Mouse (Mus musculus) kidney, embryonic 16.5 days (tissue): ENCODE data around the gene Nfkb2. TPM values are rescaled to one million over a fixed set of nuclear protein-coding genes. Genes with fewer than 3 reads are reported as not detected.

Experiments used
- ATAC-seq: fragments of 200-750 bp; cut with Nextera tagmentation; 2 replicates; pipeline ENCODE4 v1.8.0; 2017; ENCODE audit warnings: moderate TSS enrichment; ENCODE audit not compliant: low FRiP score, low TSS enrichment
- H3K27ac ChIP-seq: fragments of 300-500 bp; sonication (generic); 2 replicates; pipeline ENCODE4 v1.5.1; 2014; ENCODE audit warnings: low read length
- H3K27me3 ChIP-seq: fragments of 300-500 bp; sonication (generic); 2 replicates; pipeline ENCODE4 v1.6.1; 2014; ENCODE audit warnings: low read length, control low read depth, mixed read lengths; ENCODE audit not compliant: insufficient read depth
- H3K36me3 ChIP-seq: fragments of 300-500 bp; sonication (generic); 2 replicates; pipeline ENCODE4 v1.6.1; 2014; ENCODE audit warnings: low read length, control low read depth, mixed read lengths; ENCODE audit not compliant: insufficient read depth
- H3K4me1 ChIP-seq: fragments of 300-500 bp; sonication (generic); 2 replicates; pipeline ENCODE4 v1.6.1; 2014; ENCODE audit warnings: low read length, control low read depth, mixed read lengths; ENCODE audit not compliant: insufficient read depth
- H3K4me2 ChIP-seq: fragments of 300-500 bp; sonication (generic); replicated peaks from 2 replicates; pipeline ENCODE4 v1.6.1; 2014; ENCODE audit warnings: low read depth, low read length
- H3K4me3 ChIP-seq: fragments of 300-500 bp; sonication (generic); 2 replicates; pipeline ENCODE4 v1.5.1; 2014; ENCODE audit warnings: mild to moderate bottlenecking, low read length
- H3K9ac ChIP-seq: fragments of 300-500 bp; sonication (generic); replicated peaks from 2 replicates; pipeline ENCODE4 v1.6.1; 2014; ENCODE audit warnings: low read length
- H3K9me3 ChIP-seq: fragments of 300-500 bp; sonication (generic); 2 replicates; pipeline ENCODE4 v1.6.1; 2016; ENCODE audit warnings: low read length, control low read depth
- WGBS: fragments of 180-500 bp; shearing (Covaris S2); extraction: QIAGEN DNeasy Blood & Tissue Kit; methylation state at CpG from one replicate; pipeline ENCODE4 v1.1.7; 2014; 5-methylcytosine and 5-hydroxymethylcytosine counted together
- polyA plus RNA-seq: library from polyadenylated mRNA; unstranded; fragments of >200 nt; fragmentation: Nextera tagmentation; extraction: Ambion mirVana; gene quantifications from 2 replicates; pipeline ENCODE4 v1.2.1, GENCODE M21; 2015

Nfkb2 gene
- polyA plus RNA-seq, 1 experiment from 2014 or later: 11.5 TPM

DNA sequence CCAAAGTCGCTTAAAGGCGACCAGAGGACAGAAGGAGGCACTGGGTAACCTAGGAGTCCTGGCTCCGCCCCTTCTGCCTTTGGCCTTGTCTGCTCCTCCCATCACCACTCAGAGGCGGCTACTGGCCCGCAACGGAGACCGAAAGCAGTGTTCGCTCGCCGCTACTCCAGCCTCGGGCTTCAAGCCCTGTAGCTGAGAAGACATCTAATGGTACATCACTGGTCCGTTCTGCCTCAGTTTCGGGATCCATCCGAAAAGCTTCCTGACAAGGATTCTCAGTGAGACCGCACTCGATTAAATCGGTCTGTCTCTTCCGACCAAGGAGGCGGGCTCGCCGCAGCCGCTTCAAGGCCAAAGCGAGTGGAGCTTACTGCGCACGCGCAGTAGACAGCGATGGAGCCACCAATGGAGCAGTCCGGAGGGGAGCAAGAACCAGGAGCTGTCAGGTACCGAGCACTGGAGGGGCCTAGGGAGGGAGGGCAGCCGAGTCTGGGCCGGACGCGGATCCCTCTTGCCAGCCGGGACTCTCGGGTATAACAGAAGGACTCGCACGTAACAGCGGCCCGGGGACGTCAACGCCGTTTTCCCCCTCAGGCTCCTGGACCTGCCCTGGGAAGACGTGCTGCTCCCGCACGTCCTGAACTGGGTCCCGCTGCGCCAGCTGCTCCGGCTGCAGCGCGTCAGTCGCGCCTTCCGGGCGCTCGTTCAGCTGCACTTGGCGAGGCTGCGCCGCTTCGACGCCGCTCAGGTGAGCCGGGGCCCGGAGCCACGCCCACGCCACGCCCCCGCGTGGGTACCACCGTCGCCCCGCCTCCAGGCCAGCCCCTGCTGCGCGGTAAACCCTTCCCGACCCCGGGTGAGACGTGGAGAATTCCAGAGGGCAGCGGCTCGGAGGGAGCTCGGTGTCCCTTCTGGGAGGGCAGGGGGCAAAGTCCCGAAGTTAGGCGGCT is 24.2 kb downstream of the Nfkb2 start, which contains the start of gene Fbxl15:
Fbxl15 (plus strand) TSS at position 104 of the 950 bp plus-strand sequence.
- Histone ChIP-seq H3K4me1 (peaks cover 25% of the 10 kb centered on the region), H3K9ac (peak within 1 kb of the TSS; percentile 80), H3K27me3 (peaks cover 41% of the 10 kb centered on the region), H3K4me2 (peak within 1 kb of the TSS; percentile 99), H3K27ac (peak within 1 kb of the TSS; percentile 94), H3K36me3 (peaks cover 15% of the 10 kb centered on the region), H3K4me3 (peak within 1 kb of the TSS; percentile 72), H3K9me3 (no peaks in the 10 kb centered on the region)
- peak; percentile 92 for ATAC-seq
- WGBS: under 1% methylated on average over 78 of the region's 81 CpGs

DNA sequence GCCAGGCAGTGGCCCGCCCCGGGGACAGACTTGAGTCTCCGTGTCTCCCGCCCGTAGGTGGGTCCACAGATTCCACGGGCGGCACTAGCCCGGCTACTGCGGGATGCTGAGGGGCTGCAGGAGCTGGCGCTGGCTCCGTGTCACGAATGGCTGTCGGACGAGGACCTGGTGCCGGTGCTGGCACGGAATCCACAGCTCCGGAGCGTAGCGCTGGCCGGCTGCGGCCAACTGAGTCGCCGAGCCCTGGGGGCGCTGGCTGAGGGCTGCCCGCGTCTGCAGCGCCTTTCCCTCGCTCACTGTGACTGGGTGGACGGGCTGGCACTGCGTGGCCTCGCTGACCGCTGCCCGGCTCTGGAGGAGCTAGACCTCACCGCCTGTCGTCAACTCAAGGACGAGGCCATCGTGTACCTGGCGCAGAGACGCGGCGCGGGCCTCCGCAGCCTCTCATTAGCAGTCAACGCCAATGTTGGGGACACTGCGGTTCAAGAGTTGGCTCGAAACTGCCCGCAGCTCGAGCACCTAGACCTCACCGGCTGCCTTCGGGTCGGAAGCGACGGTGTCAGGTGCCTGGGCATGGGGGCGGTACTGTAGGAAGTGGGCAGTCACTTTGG is 25.0 kb downstream of the Nfkb2 start:
- Histone ChIP-seq H3K9me3 (no peaks in the 10 kb centered on the region), H3K27ac (peak overlapping the region; percentile 94), H3K4me1 (peaks cover 25% of the 10 kb centered on the region), H3K4me3 (peak overlapping the region; percentile 72), H3K36me3 (peaks cover 15% of the 10 kb centered on the region), H3K4me2 (peak overlapping the region; percentile 99), H3K9ac (peak overlapping the region; percentile 80), H3K27me3 (peaks cover 35% of the 10 kb centered on the region)
- 0 out of 2 replicates have a peak, but pooled peaks have one; percentile 2 for ATAC-seq
- under 1% methylated on average over 54 of the region's 54 CpGs for WGBS

DNA sequence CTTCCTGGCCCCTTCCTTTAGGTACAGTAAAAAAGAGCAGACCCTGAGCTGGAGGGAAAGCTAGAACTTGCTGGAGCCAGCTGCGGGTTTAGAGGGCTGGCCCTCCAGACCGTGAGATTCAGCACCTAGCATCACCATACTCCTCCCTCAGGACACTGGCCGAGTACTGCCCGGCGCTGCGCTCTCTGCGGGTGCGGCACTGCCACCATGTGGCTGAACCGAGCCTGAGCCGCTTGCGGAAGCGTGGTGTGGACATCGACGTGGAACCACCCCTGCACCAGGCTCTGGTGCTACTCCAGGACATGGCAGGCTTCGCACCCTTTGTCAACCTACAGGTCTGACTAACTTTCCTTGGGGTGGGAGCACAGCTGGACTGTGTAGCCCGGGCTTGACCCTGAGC is 25.8 kb downstream of the Nfkb2 start:
- peak; percentile 18 for ATAC-seq
- peak overlapping the region; percentile 99 for H3K4me2 ChIP-seq
- H3K36me3 ChIP-seq: peaks cover 15% of the 10 kb centered on the region
- no peaks in the 10 kb centered on the region for H3K9me3 ChIP-seq
- no peak overlapping the region for H3K4me3 ChIP-seq
- H3K4me1 ChIP-seq: peaks cover 25% of the 10 kb centered on the region
- 5% methylated on average over 16 of the region's 16 CpGs for WGBS
- H3K27me3 ChIP-seq: peaks cover 27% of the 10 kb centered on the region
- H3K27ac ChIP-seq: no peak overlapping the region
- no peak overlapping the region for H3K9ac ChIP-seq

DNA sequence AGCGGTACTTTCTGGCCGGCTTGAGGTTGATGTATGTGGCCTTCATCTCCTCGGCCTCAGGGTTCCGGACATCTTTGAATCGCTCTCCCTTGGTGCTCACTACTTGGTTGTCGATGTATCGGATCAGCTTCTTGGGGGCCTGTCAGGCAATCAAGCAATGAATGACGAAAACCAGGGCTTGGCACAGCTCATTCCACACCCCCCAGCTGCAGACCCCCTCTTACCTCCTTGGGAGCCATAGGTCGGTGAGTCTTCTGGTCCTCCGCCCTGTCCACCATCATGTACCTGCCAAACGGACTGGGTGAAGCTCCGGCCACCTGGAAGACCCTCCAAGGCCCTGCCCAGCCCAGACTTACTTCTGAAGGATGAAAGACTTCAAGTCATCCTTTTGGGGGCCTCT is 26.6 kb downstream of the Nfkb2 start:
- Histone ChIP-seq H3K9me3 (no peaks in the 10 kb centered on the region), H3K4me2 (no peak overlapping the region), H3K4me1 (peaks cover 25% of the 10 kb centered on the region), H3K4me3 (no peak overlapping the region), H3K27me3 (peaks cover 19% of the 10 kb centered on the region), H3K36me3 (peaks cover 15% of the 10 kb centered on the region), H3K9ac (no peak overlapping the region), H3K27ac (no peak overlapping the region)
- no peak for ATAC-seq
- 90% methylated on average over 12 of the region's 12 CpGs for WGBS

DNA sequence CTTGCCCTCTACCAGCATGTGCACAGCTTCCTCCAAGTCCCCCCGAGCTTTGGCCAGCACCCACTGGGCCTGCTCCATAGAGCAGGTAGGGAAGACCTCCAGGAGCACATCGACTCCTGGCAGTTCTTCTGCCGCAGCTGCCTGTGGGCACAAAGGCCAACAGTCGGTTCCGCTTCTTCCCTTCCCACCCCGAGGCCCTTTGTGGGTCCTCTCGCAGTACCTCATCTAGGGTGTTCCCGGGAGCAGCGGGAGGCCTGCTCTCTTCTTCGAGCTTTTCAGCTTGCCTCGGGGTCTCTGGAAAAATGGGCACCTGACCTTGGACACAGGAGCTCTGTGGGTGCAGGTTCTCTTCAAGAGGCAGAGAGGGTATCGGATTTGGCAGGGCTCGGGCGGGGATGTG is 27.2 kb downstream of the Nfkb2 start:
- 88% methylated on average over 14 of the region's 14 CpGs for WGBS
- H3K27me3 ChIP-seq: peaks cover 13% of the 10 kb centered on the region
- no peak overlapping the region for H3K9ac ChIP-seq
- H3K9me3 ChIP-seq: no peaks in the 10 kb centered on the region
- no peak overlapping the region for H3K4me3 ChIP-seq
- H3K27ac ChIP-seq: no peak overlapping the region
- peaks cover 15% of the 10 kb centered on the region for H3K36me3 ChIP-seq
- H3K4me1 ChIP-seq: peaks cover 25% of the 10 kb centered on the region
- no peak overlapping the region for H3K4me2 ChIP-seq
- ATAC-seq: no peak

DNA sequence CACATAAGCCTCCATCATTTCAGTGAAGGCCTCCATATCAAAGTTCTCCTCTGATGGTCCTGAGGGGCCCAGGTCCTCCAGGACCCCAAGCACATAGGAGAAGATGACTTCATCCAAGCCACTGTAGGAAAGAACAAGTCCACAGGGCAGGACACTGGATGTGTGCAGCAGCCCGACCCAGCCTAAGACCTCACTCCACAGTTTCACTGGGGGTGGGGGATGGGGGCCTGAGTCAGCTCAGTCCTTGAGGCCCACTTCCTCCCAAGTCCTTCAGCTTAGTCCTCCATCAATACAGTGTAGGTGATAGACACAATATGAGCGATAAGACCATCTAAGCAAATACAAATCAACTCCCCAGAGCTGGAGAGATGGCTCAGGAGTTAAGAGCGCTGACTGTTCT is 27.8 kb downstream of the Nfkb2 start:
- Histone ChIP-seq H3K4me3 (no peak overlapping the region), H3K4me1 (peaks cover 20% of the 10 kb centered on the region), H3K9ac (no peak overlapping the region), H3K4me2 (no peak overlapping the region), H3K27me3 (peaks cover 7% of the 10 kb centered on the region), H3K27ac (no peak overlapping the region), H3K36me3 (peaks cover 15% of the 10 kb centered on the region), H3K9me3 (no peaks in the 10 kb centered on the region)
- WGBS: 86% methylated on average over 3 of the region's 3 CpGs
- no peak for ATAC-seq

DNA sequence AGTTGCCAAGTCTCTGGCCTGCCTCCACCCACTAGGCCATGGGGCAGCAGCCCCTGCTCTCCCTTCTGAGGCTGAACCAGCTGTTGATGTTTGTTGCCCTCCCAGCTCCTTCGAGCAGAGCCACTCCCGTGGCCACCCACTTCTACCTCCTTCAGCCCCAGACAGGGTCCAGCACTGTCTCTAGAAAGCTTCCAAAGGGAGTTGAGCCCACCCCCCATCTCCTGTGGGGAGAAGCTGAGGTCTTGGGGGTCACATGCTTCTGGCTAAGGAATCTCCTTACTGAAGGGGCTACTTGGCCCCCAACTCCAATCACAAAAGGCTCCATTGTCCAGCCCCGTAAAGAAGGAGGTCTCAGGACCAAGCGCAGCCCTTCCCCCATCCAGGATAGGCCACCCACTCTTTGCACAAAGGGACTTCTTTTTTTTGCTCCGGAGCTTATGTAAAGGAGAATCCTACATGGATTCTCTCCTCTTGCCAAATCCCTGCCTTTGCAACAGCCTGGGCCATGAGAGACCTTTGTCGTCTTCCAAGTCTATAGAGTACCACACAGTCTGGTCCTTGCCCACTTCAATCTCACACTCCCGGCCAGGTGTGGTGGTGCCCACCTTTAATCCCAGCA is 28.7 kb downstream of the Nfkb2 start:
- Histone ChIP-seq H3K4me2 (no peak overlapping the region), H3K9ac (no peak overlapping the region), H3K36me3 (peaks cover 15% of the 10 kb centered on the region), H3K27ac (no peak overlapping the region), H3K4me3 (no peak overlapping the region), H3K27me3 (no peaks in the 10 kb centered on the region), H3K4me1 (peaks cover 20% of the 10 kb centered on the region), H3K9me3 (no peaks in the 10 kb centered on the region)
- WGBS: 75% methylated on average over 7 of the region's 7 CpGs
- no peak for ATAC-seq

DNA sequence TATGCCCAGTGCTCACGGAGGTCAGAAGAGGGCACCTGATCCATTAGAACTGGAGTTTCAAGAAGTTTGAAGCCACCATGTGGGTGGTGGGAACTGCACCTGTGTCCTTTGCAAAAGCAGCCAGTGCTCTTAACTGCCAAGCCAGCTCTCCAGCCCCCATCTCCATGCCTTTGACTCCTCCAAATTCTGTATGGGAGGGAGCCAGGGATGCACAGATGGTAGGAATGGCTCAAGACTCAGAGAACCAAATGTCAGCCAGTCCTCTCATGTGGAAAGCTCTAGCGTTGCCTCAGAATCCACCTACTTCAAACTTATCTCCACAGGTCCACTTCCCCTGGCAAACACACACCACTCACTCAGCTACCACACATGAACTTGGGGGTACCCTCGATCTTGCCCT is 29.8 kb downstream of the Nfkb2 start:
- Histone ChIP-seq H3K4me3 (no peak overlapping the region), H3K27me3 (no peaks in the 10 kb centered on the region), H3K9me3 (no peaks in the 10 kb centered on the region), H3K9ac (no peak overlapping the region), H3K4me1 (peaks cover 20% of the 10 kb centered on the region), H3K36me3 (peaks cover 15% of the 10 kb centered on the region), H3K4me2 (no peak overlapping the region), H3K27ac (no peak overlapping the region)
- 83% methylated on average over 3 of the region's 3 CpGs for WGBS
- no peak for ATAC-seq

DNA sequence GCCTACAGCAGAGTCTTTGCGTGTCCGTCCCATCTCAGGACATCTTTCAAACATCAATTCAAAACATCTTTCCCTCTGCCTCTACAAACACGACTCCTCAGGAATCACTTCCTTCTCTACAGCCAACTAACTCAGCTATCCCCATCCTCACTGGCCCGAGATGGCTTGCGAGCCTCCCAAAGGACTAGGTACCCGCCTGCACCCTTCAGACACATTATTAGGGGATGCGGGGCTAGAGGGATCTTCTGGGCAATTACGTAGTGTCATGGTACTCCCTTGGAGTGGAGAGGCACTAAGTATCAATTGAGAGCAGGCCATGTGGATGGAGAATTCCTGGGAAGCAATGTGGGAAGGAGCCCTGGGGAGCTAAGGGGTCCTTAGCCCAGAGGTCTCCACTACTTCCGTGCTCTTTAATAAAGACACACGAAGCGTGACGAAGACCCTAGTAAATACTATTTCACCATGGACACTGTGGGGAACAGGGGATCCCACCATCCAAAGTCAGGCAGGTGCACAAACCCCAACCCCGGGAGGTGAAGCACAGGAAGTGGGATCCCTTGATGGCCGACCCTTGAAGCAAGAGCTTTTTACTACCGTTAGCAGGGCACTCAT is 33.7 kb downstream of the Nfkb2 start:
- peak overlapping the region; percentile 90 for H3K4me3 ChIP-seq
- no peaks in the 10 kb centered on the region for H3K9me3 ChIP-seq
- peak overlapping the region; percentile 66 for H3K4me2 ChIP-seq
- no peaks in the 10 kb centered on the region for H3K36me3 ChIP-seq
- H3K9ac ChIP-seq: peak overlapping the region; percentile 87
- H3K4me1 ChIP-seq: peaks cover 14% of the 10 kb centered on the region
- H3K27ac ChIP-seq: 0 out of 2 replicates have a peak overlapping the region, but pooled peaks have one; percentile 45
- no peaks in the 10 kb centered on the region for H3K27me3 ChIP-seq
- ATAC-seq: 0 out of 2 replicates have a peak, but pooled peaks have one; percentile 2
- WGBS: 32% methylated on average over 15 of the region's 15 CpGs
